Mouse (Mus musculus) limb, embryonic 14.5 days (tissue): ENCODE measurements around the gene Aldh4a1. TPM values are rescaled to one million over a fixed set of nuclear protein-coding genes. Genes with fewer than 3 reads are reported as not detected.

ENCODE experiments used
- ATAC-seq: fragments of 200-750 bp; cut with Nextera tagmentation; 2 replicates; pipeline ENCODE4 v1.8.0; 2017; ENCODE audit warnings: low read depth, moderate number of reproducible peaks, moderate TSS enrichment; ENCODE audit not compliant: low FRiP score
- DNase-seq: peaks from one replicate; pipeline ENCODE4 v3.0.0-alpha.2; 2015; ENCODE audit warnings: low spot score
- H3K27ac ChIP-seq: fragments of 300-500 bp; sonication (generic); replicated peaks from 2 replicates; pipeline ENCODE4 v1.5.1; 2014; ENCODE audit warnings: low read depth, mild to moderate bottlenecking, low read length, moderate library complexity, mixed read lengths
- H3K27me3 ChIP-seq: fragments of 300-500 bp; sonication (generic); 2 replicates; pipeline ENCODE4 v1.6.1; 2014; ENCODE audit warnings: low read length, mixed read lengths; ENCODE audit not compliant: control insufficient read depth, insufficient read depth
- H3K36me3 ChIP-seq: fragments of 300-500 bp; sonication (generic); 2 replicates; pipeline ENCODE4 v1.6.1; 2014; ENCODE audit warnings: mild to moderate bottlenecking, low read length, moderate library complexity, mixed read lengths; ENCODE audit not compliant: control insufficient read depth, insufficient read depth
- H3K4me1 ChIP-seq: fragments of 300-500 bp; sonication (generic); 2 replicates; pipeline ENCODE4 v1.6.1; 2014; ENCODE audit warnings: antibody characterized with exemption, low read length, mixed read lengths; ENCODE audit not compliant: control insufficient read depth, insufficient read depth
- H3K4me2 ChIP-seq: fragments of 300-500 bp; sonication (generic); replicated peaks from 2 replicates; pipeline ENCODE4 v1.6.1; 2014; ENCODE audit warnings: low read depth, mild to moderate bottlenecking, low read length, moderate library complexity; ENCODE audit not compliant: severe bottlenecking
- H3K4me3 ChIP-seq: fragments of 300-500 bp; sonication (generic); replicated peaks from 2 replicates; pipeline ENCODE4 v1.5.1; 2014; ENCODE audit warnings: low read length
- H3K9ac ChIP-seq: fragments of 300-500 bp; sonication (generic); 2 replicates; pipeline ENCODE4 v1.6.1; 2014; ENCODE audit warnings: mild to moderate bottlenecking, low read depth, low read length, moderate library complexity; ENCODE audit not compliant: severe bottlenecking
- H3K9me3 ChIP-seq: fragments of 300-500 bp; sonication (generic); 2 replicates; pipeline ENCODE4 v1.6.1; 2016; ENCODE audit warnings: low read length; ENCODE audit not compliant: control insufficient read depth
- POLR2A ChIP-seq: fragments of 200-500 bp; IDR thresholded peaks from 2 replicates; pipeline ENCODE4 v1.8.0; 2012; ENCODE audit warnings: inconsistent platforms, mild to moderate bottlenecking, moderate library complexity, borderline replicate concordance; ENCODE audit not compliant: insufficient read depth, insufficient read length; ENCODE audit errors: extremely low read depth
- WGBS: fragments of 180-500 bp; shearing (Covaris S2); extraction: QIAGEN DNeasy Blood & Tissue Kit; methylation state at CpG from one replicate; pipeline ENCODE4 v1.1.7; 2014; 5-methylcytosine and 5-hydroxymethylcytosine counted together
- polyA plus RNA-seq, 2 experiments: library from polyadenylated mRNA; depleted of rRNA in 1 of 2; stranded (reverse) in 1 of 2; unstranded in 1 of 2; fragments of >200 nt; fragmentation: Nextera tagmentation in 1 of 2; extraction: Ambion mirVana in 1 of 2; gene quantifications; 2 replicates each; pipeline versions ENCODE4 v1.2.1 to v1.2.3; 2012 to 2014

Gene Aldh4a1
- polyA plus RNA-seq, 2 experiments, result 21.9 to 23.0 TPM

GRCm38 (mm10) chr4:139631141-139631540 lies 8.5 kb downstream of the Aldh4a1 start:
- no peak for TF ChIP-seq POLR2A
- Histone ChIP-seq H3K4me2 (no peak overlapping the region), H3K27me3 (no peaks in the 10 kb centered on the region), H3K27ac (no peak overlapping the region), H3K9me3 (no peaks in the 10 kb centered on the region), H3K36me3 (peaks cover 7% of the 10 kb centered on the region; the same call in 1 of the 2 replicates), H3K4me3 (no peak overlapping the region), H3K9ac (no peak overlapping the region), H3K4me1 (no peaks in the 10 kb centered on the region)
- DNase-seq, result no peak
- no peak for ATAC-seq
- WGBS, result 66% methylated on average over 5 of the region's 5 CpGs

- TF ChIP-seq POLR2A, result no peak
- H3K4me2 ChIP-seq, result no peak overlapping the region
- H3K36me3 ChIP-seq, result peaks cover 7% of the 10 kb centered on the region; the same call in 1 of the 2 replicates
- no peak overlapping the region for H3K4me3 ChIP-seq
- H3K4me1 ChIP-seq, result no peaks in the 10 kb centered on the region
- WGBS, result 89% methylated on average over 7 of the region's 7 CpGs
- ATAC-seq, result no peak
- no peak for DNase-seq
- no peaks in the 10 kb centered on the region for H3K27me3 ChIP-seq
- no peak overlapping the region for H3K9ac ChIP-seq
- H3K9me3 ChIP-seq, result no peaks in the 10 kb centered on the region
- H3K27ac ChIP-seq, result no peak overlapping the region
Observed at GRCm38 (mm10) chr4:139631569-139632253, 9.0 kb downstream of the Aldh4a1 start.

GRCm38 (mm10) chr4:139632254-139632580 lies 9.6 kb downstream of the Aldh4a1 start:
- H3K4me2 ChIP-seq, result no peak overlapping the region
- 83% methylated on average over 10 of the region's 10 CpGs for WGBS
- no peak overlapping the region for H3K9ac ChIP-seq
- ATAC-seq, result no peak
- no peaks in the 10 kb centered on the region for H3K9me3 ChIP-seq
- DNase-seq, result no peak
- no peaks in the 10 kb centered on the region for H3K27me3 ChIP-seq
- peaks cover 11% of the 10 kb centered on the region; the same call in 1 of the 2 replicates for H3K36me3 ChIP-seq
- no peaks in the 10 kb centered on the region for H3K4me1 ChIP-seq
- no peak overlapping the region for H3K27ac ChIP-seq
- no peak overlapping the region for H3K4me3 ChIP-seq
- no peak for TF ChIP-seq POLR2A

- Histone ChIP-seq H3K9me3 (no peaks in the 10 kb centered on the region), H3K4me3 (no peak overlapping the region), H3K4me2 (no peak overlapping the region), H3K4me1 (0 out of 2 replicates have a peak, but pooled peaks cover under 1% of the 10 kb centered on the region), H3K27me3 (peaks cover 2% of the 10 kb centered on the region; the same call in 1 of the 2 replicates), H3K36me3 (peaks cover 14% of the 10 kb centered on the region; the same call in 1 of the 2 replicates), H3K9ac (no peak overlapping the region), H3K27ac (no peak overlapping the region)
- 21% methylated on average over 7 of the region's 7 CpGs for WGBS
- no peak for TF ChIP-seq POLR2A
- ATAC-seq, result no peak
- DNase-seq, result peak; percentile 45
Observed at GRCm38 (mm10) chr4:139636373-139636772, 13.7 kb downstream of the Aldh4a1 start.

GRCm38 (mm10) chr4:139637847-139638246 lies 15.2 kb downstream of the Aldh4a1 start:
- DNase-seq (no peak), ATAC-seq (no peak)
- Histone ChIP-seq H3K9ac (no peak overlapping the region), H3K4me1 (peaks cover 10% of the 10 kb centered on the region), H3K4me2 (no peak overlapping the region), H3K9me3 (no peaks in the 10 kb centered on the region), H3K4me3 (no peak overlapping the region), H3K36me3 (peaks cover 14% of the 10 kb centered on the region; the same call in 1 of the 2 replicates), H3K27ac (no peak overlapping the region), H3K27me3 (peaks cover 10% of the 10 kb centered on the region; the same call in 1 of the 2 replicates)
- TF ChIP-seq POLR2A, result no peak
- 88% methylated on average over 9 of the region's 9 CpGs for WGBS

GRCm38 (mm10) chr4:139638356-139638755 lies 15.7 kb downstream of the Aldh4a1 start:
- peaks cover 14% of the 10 kb centered on the region; the same call in 1 of the 2 replicates for H3K36me3 ChIP-seq
- no peak for TF ChIP-seq POLR2A
- H3K9me3 ChIP-seq, result no peaks in the 10 kb centered on the region
- no peak overlapping the region for H3K4me3 ChIP-seq
- peaks cover 10% of the 10 kb centered on the region for H3K27me3 ChIP-seq
- no peak overlapping the region for H3K27ac ChIP-seq
- WGBS, result 92% methylated on average over 16 of the region's 16 CpGs
- H3K4me1 ChIP-seq, result peaks cover 10% of the 10 kb centered on the region
- no peak overlapping the region for H3K4me2 ChIP-seq
- DNase-seq, result no peak
- no peak for ATAC-seq
- H3K9ac ChIP-seq, result no peak overlapping the region
